Mouse (Mus musculus) CH12.LX (cell line): Measurements from ENCODE around the gene Rcan2.

ENCODE experiments used
- CTCF ChIP-seq, 2 experiments: IDR thresholded peaks in 1 of 2; conservative IDR thresholded peaks in 1 of 2; 2 replicates each; pipeline ENCODE4 v1.5.1; 2011 to 2012; ENCODE audit warnings: low read depth in 2 of 2, low read length in 2 of 2, improper control_type of control experiment in 1 of 2, inconsistent platforms in 1 of 2, mild to moderate bottlenecking in 1 of 2, moderate library complexity in 1 of 2
- GABPA ChIP-seq: IDR thresholded peaks from 2 replicates; pipeline ENCODE4 v1.6.1; 2012; ENCODE audit warnings: low read depth, low read length, improper control_type of control experiment, inconsistent platforms; ENCODE audit not compliant: insufficient replicate concordance
- MXI1 ChIP-seq: IDR thresholded peaks from 2 replicates; pipeline ENCODE4 v1.6.1; 2011; ENCODE audit warnings: mild to moderate bottlenecking, low read depth, low read length, improper control_type of control experiment
- POLR2A ChIP-seq: IDR thresholded peaks from 2 replicates; pipeline ENCODE4 v1.6.1; 2011; ENCODE audit warnings: low read depth, mild to moderate bottlenecking, improper control_type of control experiment, low read length
- POLR2AphosphoS2 ChIP-seq: IDR thresholded peaks from 2 replicates; pipeline ENCODE4 v1.6.1; 2011; ENCODE audit warnings: low read depth, low read length, improper control_type of control experiment
- USF1 ChIP-seq: IDR thresholded peaks from 2 replicates; pipeline ENCODE4 v1.6.1; 2014; ENCODE audit warnings: low read depth, mild to moderate bottlenecking, inconsistent platforms, low read length, improper control_type of control experiment
- ZMIZ1 ChIP-seq: IDR thresholded peaks from 2 replicates; pipeline ENCODE4 v1.6.1; 2012; ENCODE audit warnings: low read depth, mild to moderate bottlenecking, inconsistent platforms, low read length, improper control_type of control experiment

DNA sequence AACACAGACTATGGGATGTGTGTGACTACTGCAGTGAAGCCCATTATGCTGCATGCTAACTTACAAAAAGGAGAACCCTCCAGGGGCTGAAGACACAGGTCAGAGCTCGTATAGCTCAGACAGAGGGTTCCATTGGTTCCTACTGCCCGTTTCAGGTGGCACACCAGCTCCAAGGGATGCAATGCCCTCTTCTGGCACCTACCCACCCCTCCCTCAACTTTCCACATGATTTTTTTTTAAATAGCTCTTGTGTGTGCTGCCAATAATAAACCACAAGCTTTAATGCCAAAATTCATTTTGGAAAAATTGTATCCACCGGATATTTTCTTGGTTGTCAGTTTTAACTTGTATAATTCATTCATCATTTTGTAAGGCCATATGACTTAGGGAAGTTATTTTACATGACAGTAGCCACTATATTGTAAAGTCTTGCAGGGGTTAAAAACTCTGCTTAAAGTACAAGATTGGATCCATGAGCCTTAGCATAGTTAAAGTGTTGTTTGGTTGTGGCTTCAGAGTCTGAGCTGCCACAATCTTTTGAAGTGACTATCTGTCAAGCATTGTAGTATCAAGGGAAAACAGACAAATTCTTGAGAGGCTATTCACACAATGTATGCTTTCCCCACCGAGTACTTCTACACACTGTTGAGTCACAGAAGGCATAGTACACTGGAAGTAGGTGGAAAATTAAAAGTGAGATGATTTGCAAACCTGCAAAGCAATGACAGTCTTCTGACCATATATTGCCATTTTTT lies 212.8 kb downstream of the Rcan2 start:
- TF ChIP-seq USF1 (no peak), POLR2A (no peak), CTCF (conservative IDR thresholded peaks at IDR 0.05 in 1 of 2, IDR thresholded peaks at IDR 0.05 in 1 of 2; ENCODE audit: low read depth in 2 of 2, low read length in 2 of 2) (no peak), MXI1 (no peak), GABPA (no peak), POLR2AphosphoS2 (no peak), ZMIZ1 (no peak)
